Mouse (Mus musculus) forebrain, embryonic 13.5 days (tissue): ENCODE data around the gene Dnal4. TPM values are rescaled to one million over a fixed set of nuclear protein-coding genes. Genes with fewer than 3 reads are reported as not detected.

ENCODE experiments used
- ATAC-seq: fragments of 200-750 bp; cut with Nextera tagmentation; 2 replicates; pipeline ENCODE4 v1.8.0; 2017
- H3K27ac ChIP-seq: fragments of 300-500 bp; sonication (generic); 2 replicates; pipeline ENCODE4 v1.5.1; 2015; ENCODE audit warnings: inconsistent platforms, mild to moderate bottlenecking, moderate library complexity
- H3K27me3 ChIP-seq: fragments of 300-500 bp; sonication (generic); 2 replicates; pipeline ENCODE4 v1.6.1; 2015; ENCODE audit warnings: mild to moderate bottlenecking, inconsistent platforms
- H3K36me3 ChIP-seq: fragments of 300-500 bp; sonication (generic); 2 replicates; pipeline ENCODE4 v1.6.1; 2015; ENCODE audit warnings: mild to moderate bottlenecking, inconsistent platforms; ENCODE audit not compliant: poor library complexity, severe bottlenecking
- H3K4me1 ChIP-seq: fragments of 300-500 bp; sonication (generic); 2 replicates; pipeline ENCODE4 v1.6.1; 2015; ENCODE audit warnings: inconsistent platforms
- H3K4me2 ChIP-seq: fragments of 300-500 bp; sonication (generic); 2 replicates; pipeline ENCODE4 v1.6.1; 2015; ENCODE audit warnings: inconsistent platforms, mild to moderate bottlenecking, moderate library complexity
- H3K4me3 ChIP-seq: fragments of 300-500 bp; sonication (generic); 2 replicates; pipeline ENCODE4 v1.5.1; 2015; ENCODE audit warnings: mild to moderate bottlenecking, inconsistent platforms
- H3K9ac ChIP-seq: fragments of 300-500 bp; sonication (generic); 2 replicates; pipeline ENCODE4 v1.6.1; 2015; ENCODE audit warnings: mild to moderate bottlenecking, inconsistent platforms
- H3K9me3 ChIP-seq: fragments of 300-500 bp; sonication (generic); replicated peaks from 2 replicates; pipeline ENCODE4 v1.6.1; 2016; ENCODE audit warnings: inconsistent platforms
- WGBS: fragments of 180-500 bp; shearing (Covaris S2); methylation state at CpG from one replicate; pipeline ENCODE4 v1.1.7; 2015; 5-methylcytosine and 5-hydroxymethylcytosine counted together
- polyA plus RNA-seq: library from polyadenylated mRNA; unstranded; fragments of >200 nt; fragmentation: Nextera tagmentation; extraction: Ambion mirVana; gene quantifications from 2 replicates; pipeline ENCODE4 v1.2.1, GENCODE M21; 2015

Dnal4 gene
- polyA plus RNA-seq, 1 experiment from 2014 or later, result 90.6 TPM

DNA sequence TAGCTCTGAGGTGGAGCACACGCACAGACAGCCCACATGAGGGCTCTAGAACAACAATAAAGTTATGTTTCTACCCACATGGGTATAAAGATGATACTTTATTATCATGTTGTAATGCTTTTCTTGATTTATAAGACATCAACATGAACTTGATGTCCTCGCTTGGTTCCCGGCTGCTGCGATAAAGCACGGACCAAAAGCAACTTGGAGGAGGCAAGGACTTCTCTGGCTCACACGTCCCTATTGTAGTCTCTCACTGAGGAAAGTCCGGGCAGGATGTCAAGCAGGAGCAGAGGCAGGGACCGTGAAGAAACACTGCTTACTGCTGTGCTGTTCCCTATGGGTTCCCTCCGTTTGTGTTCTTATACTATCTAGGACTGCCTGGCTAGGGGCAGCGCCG, 33.6 kb downstream of the Dnal4 start:
- H3K36me3 ChIP-seq, result peaks cover 10% of the 10 kb centered on the region
- H3K9me3 ChIP-seq, result no peaks in the 10 kb centered on the region
- no peaks in the 10 kb centered on the region for H3K27me3 ChIP-seq
- no peak overlapping the region for H3K4me2 ChIP-seq
- H3K9ac ChIP-seq, result no peak overlapping the region
- H3K4me3 ChIP-seq, result no peak overlapping the region
- H3K27ac ChIP-seq, result no peak overlapping the region
- 95% methylated on average over 11 of the region's 11 CpGs for WGBS
- no peak for ATAC-seq
- H3K4me1 ChIP-seq, result peaks cover 27% of the 10 kb centered on the region

GRCm38 (mm10) chr15:79742706-79743023, 35.0 kb downstream of the Dnal4 start:
- no peaks in the 10 kb centered on the region for H3K9me3 ChIP-seq
- 0% methylated on average over 22 of the region's 23 CpGs for WGBS
- peak overlapping the region; percentile 92 for H3K4me3 ChIP-seq
- no peaks in the 10 kb centered on the region for H3K27me3 ChIP-seq
- H3K36me3 ChIP-seq, result peaks cover 23% of the 10 kb centered on the region
- no peak for ATAC-seq
- H3K9ac ChIP-seq, result peak overlapping the region; percentile 91
- H3K4me2 ChIP-seq, result peak overlapping the region; percentile 80
- H3K27ac ChIP-seq, result peak overlapping the region; percentile 48; the same call in 1 of the 2 replicates
- H3K4me1 ChIP-seq, result peaks cover 34% of the 10 kb centered on the region

- H3K9me3 ChIP-seq, result no peaks in the 10 kb centered on the region
- ATAC-seq, result peak; percentile 96
- H3K4me2 ChIP-seq, result peak within 1 kb of the TSS; percentile 80
- H3K4me3 ChIP-seq, result peak within 1 kb of the TSS; percentile 92
- H3K27ac ChIP-seq, result peak within 1 kb of the TSS; percentile 48
- H3K36me3 ChIP-seq, result peaks cover 29% of the 10 kb centered on the region
- H3K9ac ChIP-seq, result peak within 1 kb of the TSS; percentile 91
- peaks cover 34% of the 10 kb centered on the region for H3K4me1 ChIP-seq
- no peaks in the 10 kb centered on the region for H3K27me3 ChIP-seq
- under 1% methylated on average over 84 of the region's 93 CpGs for WGBS
Observed at GRCm38 (mm10) chr15:79741921-79742705, 35.5 kb downstream of the Dnal4 start, which contains the start of gene Sun2. Sun2 (minus strand) TSS chr15:79742536.

DNA sequence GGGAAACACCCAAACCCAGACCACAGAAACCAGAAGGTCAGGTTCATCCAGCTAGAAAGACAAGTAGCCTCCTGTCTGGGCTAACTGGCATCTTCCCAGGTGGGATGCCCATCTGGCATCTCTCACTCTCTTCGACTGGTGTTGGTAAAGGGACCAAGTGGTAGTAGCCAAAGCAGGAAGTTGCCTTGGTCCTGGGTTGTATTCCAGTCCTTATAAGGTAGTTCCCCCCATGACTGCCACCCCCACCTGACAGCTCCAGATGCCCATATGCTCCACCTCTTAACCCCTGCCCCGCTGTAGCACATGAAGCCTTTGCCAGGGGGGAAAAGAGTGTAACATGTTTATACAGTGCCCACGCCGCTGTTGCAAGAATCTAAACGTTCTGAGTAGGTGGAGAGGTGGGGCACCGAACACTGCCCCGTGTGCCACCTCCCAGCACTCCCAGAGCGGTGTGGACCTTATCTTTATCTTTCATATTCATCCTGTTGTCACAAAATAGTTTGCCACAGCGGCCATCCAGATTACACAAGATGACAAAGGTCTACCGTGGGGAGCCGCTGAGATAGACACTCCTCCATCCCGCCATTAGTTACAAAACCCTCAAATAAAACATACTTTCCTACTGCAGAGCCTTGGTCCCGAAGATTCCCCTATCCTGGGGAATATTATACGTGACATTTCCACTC, 36.3 kb downstream of the Dnal4 start:
- Histone ChIP-seq H3K4me2 (peak overlapping the region; percentile 80), H3K27me3 (no peaks in the 10 kb centered on the region), H3K4me1 (peaks cover 34% of the 10 kb centered on the region), H3K9me3 (no peaks in the 10 kb centered on the region), H3K27ac (peak overlapping the region; percentile 48; the same call in 1 of the 2 replicates), H3K9ac (peak overlapping the region; percentile 91), H3K36me3 (peaks cover 37% of the 10 kb centered on the region), H3K4me3 (peak overlapping the region; percentile 92)
- WGBS, result 36% methylated on average over 14 of the region's 14 CpGs
- ATAC-seq, result no peak

- Histone ChIP-seq H3K4me2 (peak overlapping the region; percentile 80), H3K9me3 (no peaks in the 10 kb centered on the region), H3K4me3 (peak overlapping the region; percentile 92), H3K27me3 (no peaks in the 10 kb centered on the region), H3K27ac (no peak overlapping the region), H3K4me1 (peaks cover 34% of the 10 kb centered on the region), H3K9ac (peak overlapping the region; percentile 91), H3K36me3 (peaks cover 41% of the 10 kb centered on the region)
- no peak for ATAC-seq
- WGBS, result 91% methylated on average over 3 of the region's 3 CpGs
Observed at GRCm38 (mm10) chr15:79740739-79741138, 36.9 kb downstream of the Dnal4 start.

- Histone ChIP-seq H3K9ac (no peak overlapping the region), H3K27me3 (no peaks in the 10 kb centered on the region), H3K4me1 (peaks cover 7% of the 10 kb centered on the region; the same call in 1 of the 2 replicates), H3K4me3 (no peak overlapping the region), H3K9me3 (no peaks in the 10 kb centered on the region), H3K27ac (no peak overlapping the region), H3K36me3 (peaks cover 93% of the 10 kb centered on the region), H3K4me2 (no peak overlapping the region)
- no peak for ATAC-seq
- 85% methylated on average over 8 of the region's 8 CpGs for WGBS
Observed at GRCm38 (mm10) chr15:79734311-79734710, 43.3 kb downstream of the Dnal4 start.

DNA sequence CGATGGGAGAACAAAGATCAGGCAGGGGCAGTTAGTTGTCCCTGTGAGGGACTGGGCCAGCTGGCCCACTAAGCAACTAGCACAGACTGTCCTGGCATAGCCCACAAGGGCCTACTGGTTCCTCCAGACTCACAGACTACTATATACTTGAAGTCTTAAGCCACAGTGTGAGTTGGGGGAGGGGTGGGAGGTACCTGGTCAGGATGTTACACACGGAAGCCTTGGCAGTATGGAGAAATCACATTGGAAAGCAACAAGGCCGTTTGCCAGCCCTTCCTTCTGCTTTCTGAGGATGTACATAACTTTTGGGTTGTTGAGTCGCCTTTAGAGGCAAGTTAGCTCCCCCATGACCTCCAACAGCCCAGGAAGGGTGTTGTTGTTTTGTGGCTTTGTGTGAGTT, 44.0 kb downstream of the Dnal4 start:
- H3K4me3 ChIP-seq, result no peak overlapping the region
- H3K9ac ChIP-seq, result no peak overlapping the region
- no peak overlapping the region for H3K4me2 ChIP-seq
- no peaks in the 10 kb centered on the region for H3K27me3 ChIP-seq
- ATAC-seq, result no peak
- H3K4me1 ChIP-seq, result 0 out of 2 replicates have a peak, but pooled peaks cover 6% of the 10 kb centered on the region
- H3K9me3 ChIP-seq, result no peaks in the 10 kb centered on the region
- no peak overlapping the region for H3K27ac ChIP-seq
- H3K36me3 ChIP-seq, result peaks cover 93% of the 10 kb centered on the region
- 79% methylated on average over 4 of the region's 4 CpGs for WGBS

DNA sequence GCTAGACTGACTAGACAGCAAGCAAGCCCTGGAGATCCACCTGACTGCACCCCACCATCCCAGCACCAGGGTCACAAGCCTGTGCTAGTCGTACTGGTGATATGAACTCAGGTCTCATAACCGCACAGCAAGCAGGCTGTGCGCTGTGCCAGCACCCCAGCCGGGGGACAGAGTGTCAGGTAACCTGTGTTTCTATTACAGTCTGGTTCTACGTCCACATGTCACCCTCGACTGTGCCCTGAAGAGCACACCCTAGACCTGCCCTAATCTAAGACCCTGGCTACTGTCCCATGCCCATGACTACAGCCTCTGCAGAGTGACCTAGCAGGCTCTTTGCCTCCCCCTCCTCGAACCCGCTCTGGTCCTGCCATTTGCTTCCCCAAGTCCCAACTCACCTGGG, 44.5 kb downstream of the Dnal4 start:
- H3K4me2 ChIP-seq, result no peak overlapping the region
- no peak overlapping the region for H3K4me3 ChIP-seq
- 93% methylated on average over 8 of the region's 8 CpGs for WGBS
- no peaks in the 10 kb centered on the region for H3K27me3 ChIP-seq
- H3K9ac ChIP-seq, result no peak overlapping the region
- 0 out of 2 replicates have a peak, but pooled peaks cover 1% of the 10 kb centered on the region for H3K4me1 ChIP-seq
- no peak overlapping the region for H3K27ac ChIP-seq
- ATAC-seq, result no peak
- no peaks in the 10 kb centered on the region for H3K9me3 ChIP-seq
- peaks cover 93% of the 10 kb centered on the region for H3K36me3 ChIP-seq

GRCm38 (mm10) chr15:79731554-79731953, 46.1 kb downstream of the Dnal4 start:
- 69% methylated on average over 7 of the region's 7 CpGs for WGBS
- no peak for ATAC-seq
- Histone ChIP-seq H3K9ac (no peak overlapping the region), H3K27ac (no peak overlapping the region), H3K27me3 (no peaks in the 10 kb centered on the region), H3K4me3 (no peak overlapping the region), H3K9me3 (no peaks in the 10 kb centered on the region), H3K36me3 (peaks cover 93% of the 10 kb centered on the region), H3K4me1 (no peaks in the 10 kb centered on the region), H3K4me2 (no peak overlapping the region)

DNA sequence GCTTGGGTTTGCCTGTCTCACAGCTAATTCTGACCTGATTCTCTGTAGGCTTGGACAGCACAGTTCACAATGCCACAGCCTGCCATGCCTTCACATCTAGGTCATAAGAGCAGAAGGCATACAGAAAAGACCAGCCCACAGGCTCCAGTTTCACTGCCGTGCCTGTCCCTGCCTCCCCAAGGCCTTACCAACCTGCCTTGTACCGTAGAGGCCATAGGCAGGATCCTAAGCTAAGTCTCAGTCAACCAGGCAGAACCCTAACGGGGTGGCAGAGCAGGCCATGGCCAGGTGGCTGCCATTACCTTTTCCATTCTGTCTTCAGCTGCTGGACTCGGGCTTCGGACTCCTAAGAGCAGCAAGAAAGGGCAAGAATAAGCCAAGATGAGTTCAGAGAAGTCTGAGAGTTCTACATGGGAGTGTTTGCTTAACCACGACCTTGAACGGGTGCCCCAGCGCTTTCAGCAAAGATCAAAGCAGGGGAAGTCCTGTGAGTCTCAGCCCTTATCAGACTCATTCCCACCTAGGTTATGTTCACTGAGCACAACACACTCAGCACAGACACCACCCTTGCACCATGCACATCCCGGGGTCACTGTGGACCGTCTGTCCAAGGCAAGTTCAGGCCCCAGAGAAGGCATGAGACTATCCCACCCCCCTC, 48.8 kb downstream of the Dnal4 start:
- H3K36me3 ChIP-seq, result peaks cover 92% of the 10 kb centered on the region
- no peak overlapping the region for H3K9ac ChIP-seq
- WGBS, result 90% methylated on average over 10 of the region's 10 CpGs
- no peaks in the 10 kb centered on the region for H3K27me3 ChIP-seq
- ATAC-seq, result no peak
- H3K4me3 ChIP-seq, result no peak overlapping the region
- no peaks in the 10 kb centered on the region for H3K9me3 ChIP-seq
- no peak overlapping the region for H3K4me2 ChIP-seq
- no peak overlapping the region for H3K27ac ChIP-seq
- H3K4me1 ChIP-seq, result no peaks in the 10 kb centered on the region

GRCm38 (mm10) chr15:79728311-79728710, 49.3 kb downstream of the Dnal4 start:
- H3K4me2 ChIP-seq, result no peak overlapping the region
- H3K36me3 ChIP-seq, result peaks cover 92% of the 10 kb centered on the region
- no peak overlapping the region for H3K27ac ChIP-seq
- no peaks in the 10 kb centered on the region for H3K9me3 ChIP-seq
- H3K9ac ChIP-seq, result no peak overlapping the region
- WGBS, result 42% methylated on average over 5 of the region's 5 CpGs
- H3K4me3 ChIP-seq, result no peak overlapping the region
- no peak for ATAC-seq
- H3K27me3 ChIP-seq, result no peaks in the 10 kb centered on the region
- H3K4me1 ChIP-seq, result no peaks in the 10 kb centered on the region

DNA sequence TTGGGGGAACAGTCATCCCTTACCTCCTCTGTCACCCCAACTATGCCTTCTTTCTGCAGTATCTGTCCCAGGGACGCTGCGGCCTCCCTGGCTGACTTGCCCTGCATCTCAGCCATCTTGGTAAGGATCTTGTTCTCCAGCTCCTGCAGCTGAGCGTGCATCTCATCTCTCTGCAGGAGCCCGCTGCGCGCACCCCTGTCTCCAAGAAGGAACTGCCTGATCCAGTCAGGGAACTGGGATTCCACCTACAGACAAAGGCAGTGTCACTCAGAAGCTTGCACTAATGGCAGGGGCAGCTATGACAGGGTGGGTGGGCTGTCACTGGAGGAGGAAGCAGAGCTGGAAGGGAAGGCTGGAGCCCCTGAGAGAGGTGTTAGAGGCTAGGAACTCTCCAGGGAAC, 49.8 kb downstream of the Dnal4 start:
- peaks cover 90% of the 10 kb centered on the region for H3K36me3 ChIP-seq
- H3K27ac ChIP-seq, result no peak overlapping the region
- no peaks in the 10 kb centered on the region for H3K27me3 ChIP-seq
- no peak for ATAC-seq
- H3K9ac ChIP-seq, result no peak overlapping the region
- 71% methylated on average over 6 of the region's 6 CpGs for WGBS
- no peak overlapping the region for H3K4me2 ChIP-seq
- H3K4me3 ChIP-seq, result no peak overlapping the region
- no peaks in the 10 kb centered on the region for H3K9me3 ChIP-seq
- no peaks in the 10 kb centered on the region for H3K4me1 ChIP-seq
